ENCODE assay signal across 8 mouse cellular contexts in the genomic region with DNA sequence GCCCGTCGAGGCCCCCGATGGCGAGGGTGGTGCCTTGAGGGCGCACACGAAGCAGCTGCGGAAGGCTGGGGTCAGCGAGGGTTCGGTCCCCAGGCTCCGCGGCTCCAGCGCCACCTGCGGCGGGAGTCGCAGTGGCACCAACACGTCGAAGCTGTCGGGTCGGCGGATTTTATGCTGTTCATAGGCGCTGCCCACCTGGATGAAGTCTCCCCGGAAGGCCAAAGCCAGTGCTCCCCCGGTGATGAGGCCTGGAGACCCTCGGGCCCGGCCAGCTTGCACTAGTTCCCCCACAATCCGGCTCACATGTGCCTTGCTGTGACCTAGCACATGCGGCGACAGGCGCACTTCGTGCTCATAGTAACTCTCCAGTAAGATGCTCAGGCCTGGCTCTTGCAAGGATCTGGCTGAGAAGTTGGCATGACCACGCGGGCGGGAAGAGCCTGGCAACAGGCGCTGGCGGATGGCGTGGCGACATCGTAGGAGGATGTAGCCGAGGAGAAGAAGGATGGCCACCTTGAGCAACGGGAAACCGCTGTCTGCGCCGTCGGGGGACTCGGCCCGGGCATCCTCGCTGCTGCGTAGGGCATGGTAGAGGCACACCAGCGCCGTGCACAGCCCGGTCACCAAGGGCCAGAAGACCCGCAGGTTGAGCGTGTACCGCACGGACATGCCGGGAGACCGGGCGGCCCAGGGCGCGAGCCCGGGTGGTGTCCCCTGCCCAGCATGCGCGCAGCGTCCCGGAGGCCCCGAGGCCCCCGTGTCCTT. TPM values are rescaled to one million over a fixed set of nuclear protein-coding genes. Genes with fewer than 3 reads are reported as not detected.
DNase-seq lines count a peak whose midpoint lies in the region; ATAC-seq lines count a peak whose summit lies in the region.

No protein-coding gene starts in this region.

- H3K27ac ChIP-seq in kidney, embryonic 15.5 days = peak overlapping the region; percentile 89
- H3K27ac ChIP-seq in macrophage = peak overlapping the region; percentile 41
- peak overlapping the region; percentile 94 for H3K27ac ChIP-seq in stomach, embryonic 16.5 days (ENCODE audit: low read length)

- H3K4me1 ChIP-seq in kidney, embryonic 15.5 days = peaks cover 46% of the 10 kb centered on the region
- H3K4me1 ChIP-seq in stomach, embryonic 16.5 days (ENCODE audit: control insufficient read depth, insufficient read depth, low read length) = peaks cover 50% of the 10 kb centered on the region

- peaks cover 53% of the 10 kb centered on the region for H3K79me2 ChIP-seq in macrophage (ENCODE audit: inconsistent target)

- H3K9me3 ChIP-seq in kidney, embryonic 15.5 days (replicated peaks) = no peaks in the 10 kb centered on the region
- no peaks in the 10 kb centered on the region for H3K9me3 ChIP-seq in stomach, embryonic 16.5 days (replicated peaks; ENCODE audit: control insufficient read depth, low read length)

- H3K9ac ChIP-seq in kidney, embryonic 15.5 days = peak overlapping the region; percentile 88
- peak overlapping the region; percentile 99 for H3K9ac ChIP-seq in stomach, embryonic 16.5 days (ENCODE audit: low read length)

- peaks cover 27% of the 10 kb centered on the region for H3K27me3 ChIP-seq in kidney, embryonic 15.5 days
- H3K27me3 ChIP-seq in stomach, embryonic 16.5 days (ENCODE audit: control insufficient read depth, insufficient read depth, low read length) = no peaks in the 10 kb centered on the region; the same call in 1 of the 2 replicates

- H3K4me3 ChIP-seq in kidney, embryonic 15.5 days (replicated peaks) = peak overlapping the region; percentile 73
- H3K4me3 ChIP-seq in macrophage (ENCODE audit: inconsistent target) = peak overlapping the region; percentile 40
- peak overlapping the region; percentile 84 for H3K4me3 ChIP-seq in stomach, embryonic 16.5 days (replicated peaks; ENCODE audit: low read length)

- WGBS in kidney, embryonic 15.5 days = 4% methylated on average over 66 of the region's 67 CpGs
- WGBS in macrophage (ENCODE audit: missing documents) = 37% methylated on average over 66 of the region's 67 CpGs
- 6% methylated on average over 67 of the region's 67 CpGs for WGBS in stomach, embryonic 16.5 days

- peak overlapping the region; percentile 90 for H3K4me2 ChIP-seq in kidney, embryonic 15.5 days
- peak overlapping the region; percentile 79 for H3K4me2 ChIP-seq in stomach, embryonic 16.5 days (ENCODE audit: low read depth, low read length)

- peak; percentile 40 for ATAC-seq in kidney, embryonic 15.5 days (replicated peaks; ENCODE audit: low FRiP score)
- ATAC-seq in stomach, embryonic 16.5 days (ENCODE audit: insufficient read depth, low FRiP score) = no peak

- H3K36me3 ChIP-seq in kidney, embryonic 15.5 days = no peaks in the 10 kb centered on the region
- H3K36me3 ChIP-seq in macrophage (ENCODE audit: inconsistent target) = peaks cover 7% of the 10 kb centered on the region; the same call in 1 of the 2 replicates
- H3K36me3 ChIP-seq in stomach, embryonic 16.5 days (ENCODE audit: control insufficient read depth, insufficient read depth, low read length) = no peaks in the 10 kb centered on the region

- DNase-seq in right cerebral cortex, postnatal 10 days (ENCODE audit: low spot score in 2 of 2) = peak; percentile 37 to 39
- no peak for DNase-seq in right cerebral cortex, postnatal 25 days
- peak; percentile 10 for DNase-seq in brain, adult 2 months (ENCODE audit: low read depth, low spot score)
- peak; percentile 24 for DNase-seq in gastrocnemius, postnatal 25 days
- DNase-seq in urinary bladder, postnatal 10 days (ENCODE audit: low spot score) = no peak

RNA-seq across cellular contexts. Expression of gene Itpripl2, which starts 0.9 kb away (rescaled TPM):
- 10 to 100 TPM; 10.4 to 11.4 TPM for total RNA-seq in gastrocnemius, postnatal 25 days (2021)
- 4.6 and 5.1 TPM in 2 replicates for polyA plus RNA-seq in kidney, embryonic 15.5 days (2015; fragmentation: Nextera tagmentation; extraction: Ambion mirVana)
- 10 to 100 TPM; 17.4 to 77.8 (median 42.8) TPM for total RNA-seq in macrophage (2018; cell fraction: chromatin; rRNA removed)
- total RNA-seq in macrophage (2018; cell fraction: cytosol; rRNA removed) = 10 to 100 TPM; 61.8 to 93.0 (median 77.5) TPM
- total RNA-seq in macrophage (2018; cell fraction: nucleus; rRNA removed) = 100 to 1,000 TPM in 12 of 26 experiments, 10 to 100 TPM in 14; 41.8 to 171 (median 92.6) TPM
- polyA plus RNA-seq in macrophage (2018) = 40.3 to 54.1 TPM (median 50.5 TPM) in 3 replicates
- polyA plus RNA-seq in stomach, embryonic 16.5 days (2015; fragmentation: Nextera tagmentation; extraction: Ambion mirVana) = 5.0 and 5.4 TPM in 2 replicates

RNA-seq across cellular contexts. Expression of gene Coq7, which starts 42.3 kb away (rescaled TPM):
- total RNA-seq in gastrocnemius, postnatal 25 days (2021) = 10 to 100 TPM; 59.5 to 62.9 TPM
- 136 and 137 TPM in 2 replicates for polyA plus RNA-seq in kidney, embryonic 15.5 days (2015; fragmentation: Nextera tagmentation; extraction: Ambion mirVana)
- 10 to 100 TPM in 10 of 26 experiments, 1 to 10 TPM in 16; 1.4 to 15.2 (median 7.2) TPM for total RNA-seq in macrophage (2018; cell fraction: chromatin; rRNA removed)
- total RNA-seq in macrophage (2018; cell fraction: cytosol; rRNA removed) = 10 to 100 TPM; 15.8 to 32.6 (median 23.7) TPM
- 10 to 100 TPM in 13 of 26 experiments, 1 to 10 TPM in 13; 2.4 to 19.7 (median 9.8) TPM for total RNA-seq in macrophage (2018; cell fraction: nucleus; rRNA removed)
- polyA plus RNA-seq in macrophage (2018) = 12.6 to 42.8 TPM (median 37.7 TPM) in 3 replicates
- polyA plus RNA-seq in stomach, embryonic 16.5 days (2015; fragmentation: Nextera tagmentation; extraction: Ambion mirVana) = 88.7 and 90.9 TPM in 2 replicates

RNA-seq across cellular contexts. Expression of gene Syt17, which starts 42.8 kb away (rescaled TPM):
- total RNA-seq in gastrocnemius, postnatal 25 days (2021) = under 1 TPM; 0.64 to 0.74 TPM
- 10.3 and 11.6 TPM in 2 replicates for polyA plus RNA-seq in kidney, embryonic 15.5 days (2015; fragmentation: Nextera tagmentation; extraction: Ambion mirVana)
- not detected for total RNA-seq in macrophage (2018; cell fraction: chromatin; rRNA removed)
- not detected for total RNA-seq in macrophage (2018; cell fraction: cytosol; rRNA removed)
- not detected for total RNA-seq in macrophage (2018; cell fraction: nucleus; rRNA removed)
- not detected in 3 replicates for polyA plus RNA-seq in macrophage (2018)
- polyA plus RNA-seq in stomach, embryonic 16.5 days (2015; fragmentation: Nextera tagmentation; extraction: Ambion mirVana) = 5.3 and 6.0 TPM in 2 replicates

Comparison
In these comparisons a context has a peak if more than half of its experiments do, and no peak if none do; other contexts are left out.
1. DNase-seq: peak in right cerebral cortex, postnatal 10 days (2 of 2), brain, adult 2 months (single experiment) and gastrocnemius, postnatal 25 days (single experiment); none in right cerebral cortex, postnatal 25 days (single experiment) and urinary bladder, postnatal 10 days (single experiment).
2. H3K27ac ChIP-seq: peak in every context shown above with its lines; median percentile 94 in stomach, embryonic 16.5 days; 89 in kidney, embryonic 15.5 days; 41 in macrophage.
3. Peak in every context shown above with its lines, with median percentiles within 50 percentile points of each other: H3K4me3 ChIP-seq.